Mouse (Mus musculus): ENCODE results near the gene Olfr1373.

Olfr1373 gene

DNA sequence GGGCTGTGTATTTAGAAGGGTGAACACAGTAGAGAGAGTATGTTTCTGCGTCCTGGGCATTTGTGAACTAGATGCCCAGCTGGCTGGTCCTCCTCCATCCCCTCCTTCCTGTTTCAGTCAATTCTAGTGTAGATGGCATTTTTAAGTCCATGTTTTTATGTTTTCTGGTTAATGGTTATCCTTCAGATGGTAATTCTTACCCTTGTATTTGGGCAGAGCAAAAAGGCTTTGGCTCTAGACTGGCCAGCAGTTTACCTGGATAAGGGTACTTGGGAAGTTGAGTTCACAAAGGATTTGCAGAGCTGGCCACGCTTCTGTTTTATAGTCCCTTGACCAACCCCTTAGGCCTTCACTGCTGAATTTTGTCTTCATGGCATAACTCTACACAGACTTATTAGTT is 39.3 kb downstream of the Olfr1373 start:
- no peak for DNase-seq (ENCODE audit: low spot score)

DNA sequence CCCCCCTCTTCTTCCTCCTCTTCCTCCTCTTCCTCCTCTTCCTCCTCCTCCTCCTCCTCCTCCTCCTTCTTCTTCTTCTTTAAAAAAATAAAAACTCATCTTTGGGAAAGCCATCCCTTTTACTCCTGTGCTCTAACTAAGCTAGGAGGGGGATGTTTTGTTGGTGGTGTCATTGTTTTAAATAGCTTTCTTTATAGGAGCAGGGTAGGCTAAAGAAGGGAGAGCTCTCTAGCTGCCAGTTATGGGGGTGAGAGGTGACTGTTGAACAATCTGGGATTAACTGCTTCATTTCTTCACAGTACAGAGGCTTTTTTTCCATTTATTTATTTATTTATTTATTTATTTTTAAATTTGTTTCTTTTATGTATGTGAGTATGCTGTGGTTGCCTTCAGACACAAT is 39.8 kb downstream of the Olfr1373 start:
- no peak for DNase-seq (ENCODE audit: low spot score)

DNA sequence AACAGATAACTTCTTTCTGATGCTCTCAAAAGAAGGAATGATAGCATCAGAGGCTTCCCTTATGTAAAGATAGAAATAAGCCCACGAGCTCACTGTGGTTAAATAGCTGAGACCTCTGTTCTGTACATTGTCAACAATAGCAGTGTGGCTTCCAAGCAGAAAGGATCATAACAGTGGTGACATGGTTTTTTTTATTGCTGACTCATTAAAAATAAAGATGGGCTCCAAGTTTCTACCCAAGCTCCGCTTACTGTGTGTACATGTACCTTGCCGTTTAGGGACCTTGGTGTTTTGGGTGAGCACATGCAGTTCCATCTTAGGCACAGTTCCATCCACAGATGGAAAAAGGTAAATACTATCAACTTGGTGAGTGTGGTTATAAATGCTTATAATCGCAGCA is 42.4 kb downstream of the Olfr1373 start:
- no peak for DNase-seq (ENCODE audit: low spot score)

DNA sequence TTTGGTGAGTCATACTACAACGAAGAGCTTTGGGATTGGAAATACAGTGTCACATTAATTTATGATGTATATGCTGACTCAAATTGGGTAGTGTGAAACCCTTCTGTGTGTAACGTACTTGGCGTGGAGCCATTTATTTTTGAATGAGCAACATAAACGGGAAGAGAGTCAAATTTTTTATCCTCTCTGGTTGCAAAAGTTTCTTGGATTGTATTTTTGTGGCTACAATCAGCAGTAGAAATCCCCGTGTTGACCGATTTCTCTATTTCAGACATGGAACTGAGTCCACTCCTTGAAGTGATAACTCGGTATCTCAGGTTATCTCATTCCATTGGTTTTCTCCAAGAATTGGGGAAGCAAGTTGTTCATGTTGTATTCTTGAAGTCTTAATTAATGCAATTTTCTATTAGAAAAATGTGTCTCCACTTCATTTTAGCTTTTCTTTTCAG is 45.5 kb downstream of the Olfr1373 start:
- DNase-seq (ENCODE audit: low spot score), result no peak

DNA sequence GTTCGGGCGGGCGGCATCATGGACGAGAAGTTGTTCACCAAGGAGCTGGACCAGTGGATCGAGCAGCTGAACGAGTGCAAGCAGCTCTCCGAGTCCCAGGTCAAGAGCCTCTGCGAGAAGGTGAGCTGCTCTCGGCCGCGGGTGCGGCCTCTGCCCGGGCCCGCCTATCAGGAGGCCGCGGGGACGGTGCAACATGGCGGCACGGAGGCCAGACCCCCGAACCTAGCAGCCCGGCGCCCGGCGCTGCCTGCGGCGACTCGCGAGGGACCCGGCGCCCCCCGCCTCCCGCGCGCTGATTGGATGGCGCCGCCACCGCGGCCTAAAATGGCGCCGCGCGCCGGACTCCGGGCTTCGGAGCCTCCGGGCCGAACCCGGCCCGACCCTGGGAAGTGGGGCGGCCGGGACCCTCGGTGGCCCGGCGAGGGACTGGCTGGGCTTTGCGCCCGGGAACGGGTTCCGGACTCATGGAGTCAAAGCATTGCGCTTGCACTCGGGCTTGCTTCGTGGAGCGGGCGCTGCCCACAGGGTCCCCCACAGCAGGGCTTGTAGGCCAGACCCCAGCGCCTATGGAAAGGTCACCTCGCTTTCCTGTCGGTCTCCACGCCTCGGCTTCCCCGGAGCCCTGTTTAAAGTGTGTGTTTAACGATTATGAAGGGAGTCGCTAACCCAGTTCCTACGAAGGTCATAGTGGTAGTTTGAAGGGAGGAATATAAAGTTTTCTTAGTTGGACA is 46.1 kb downstream of the Olfr1373 start:
- peak; percentile 58 for DNase-seq (ENCODE audit: low spot score)

DNA sequence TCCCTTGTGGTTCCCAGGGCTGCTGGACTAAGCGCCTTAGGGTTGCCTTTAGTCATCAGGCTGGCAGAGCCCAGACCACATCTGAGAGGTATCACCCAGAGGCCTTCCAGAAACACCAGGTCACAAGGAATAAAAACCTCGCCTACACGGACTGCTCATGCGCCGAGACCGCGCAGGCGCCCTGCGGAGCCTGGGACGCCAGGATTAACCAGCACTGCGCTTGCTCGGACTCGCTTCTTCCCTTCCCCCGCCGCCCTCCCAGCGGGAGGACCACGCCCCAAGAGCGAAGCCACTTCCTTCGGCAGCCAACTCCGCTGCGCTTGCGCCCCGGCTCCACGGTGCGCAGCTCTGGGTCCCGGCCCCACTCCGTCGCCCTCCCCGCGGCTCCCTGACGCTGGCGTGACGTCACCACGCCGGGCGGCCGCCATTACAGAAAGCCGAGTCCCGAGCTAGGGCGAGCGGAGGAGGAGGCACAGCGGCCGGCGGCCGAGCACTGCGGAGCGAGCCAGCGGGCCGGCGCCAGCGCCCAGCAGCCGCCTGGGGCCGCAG is 46.9 kb downstream of the Olfr1373 start, which contains the start of gene Ppp2ca:
Ppp2ca (plus strand) TSS at position 284 of the 549 bp plus-strand sequence.
- DNase-seq (ENCODE audit: low spot score), result peak; percentile 98

DNA sequence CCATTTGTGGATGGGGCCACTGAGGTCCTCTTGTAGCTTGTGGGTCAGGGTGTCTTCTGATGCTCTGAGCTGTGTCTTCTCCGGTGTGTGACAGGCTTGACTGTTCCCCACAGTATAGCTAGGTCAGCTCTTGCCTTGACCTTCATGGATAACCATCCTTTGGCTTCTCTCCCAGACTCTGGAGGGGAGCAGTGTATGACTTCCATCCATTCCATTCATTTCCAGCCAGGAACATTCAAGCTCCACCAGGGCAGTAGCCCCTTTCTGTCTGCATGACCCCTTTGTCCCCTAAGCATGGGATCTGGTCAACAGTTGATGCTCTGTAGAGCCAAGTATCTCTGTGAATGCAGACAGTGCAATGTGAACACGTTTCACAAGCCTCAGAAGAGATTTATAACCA is 47.7 kb downstream of the Olfr1373 start:
- DNase-seq (ENCODE audit: low spot score), result no peak

DNA sequence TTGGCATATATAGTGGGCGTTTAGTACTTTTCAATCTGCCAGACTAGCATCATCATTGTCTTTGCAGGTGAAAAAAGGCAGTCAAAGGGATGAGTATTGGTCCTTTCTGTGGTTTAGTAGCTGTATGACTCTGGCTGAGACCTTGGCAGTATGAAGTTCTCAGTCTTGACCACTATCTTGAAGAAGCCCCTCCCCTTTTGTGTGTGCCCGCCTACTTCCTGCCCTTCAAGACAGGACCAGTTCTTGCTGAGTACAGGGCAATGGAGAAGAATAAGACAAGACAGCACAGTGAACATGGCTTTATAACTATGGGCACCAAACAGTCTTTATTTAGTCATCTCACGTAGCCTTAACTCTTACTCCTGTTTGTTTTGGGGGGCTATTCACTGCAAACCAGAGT is 48.3 kb downstream of the Olfr1373 start:
- DNase-seq (ENCODE audit: low spot score), result no peak
